8 mouse cellular contexts compared by ENCODE assay signal in the genomic region with DNA sequence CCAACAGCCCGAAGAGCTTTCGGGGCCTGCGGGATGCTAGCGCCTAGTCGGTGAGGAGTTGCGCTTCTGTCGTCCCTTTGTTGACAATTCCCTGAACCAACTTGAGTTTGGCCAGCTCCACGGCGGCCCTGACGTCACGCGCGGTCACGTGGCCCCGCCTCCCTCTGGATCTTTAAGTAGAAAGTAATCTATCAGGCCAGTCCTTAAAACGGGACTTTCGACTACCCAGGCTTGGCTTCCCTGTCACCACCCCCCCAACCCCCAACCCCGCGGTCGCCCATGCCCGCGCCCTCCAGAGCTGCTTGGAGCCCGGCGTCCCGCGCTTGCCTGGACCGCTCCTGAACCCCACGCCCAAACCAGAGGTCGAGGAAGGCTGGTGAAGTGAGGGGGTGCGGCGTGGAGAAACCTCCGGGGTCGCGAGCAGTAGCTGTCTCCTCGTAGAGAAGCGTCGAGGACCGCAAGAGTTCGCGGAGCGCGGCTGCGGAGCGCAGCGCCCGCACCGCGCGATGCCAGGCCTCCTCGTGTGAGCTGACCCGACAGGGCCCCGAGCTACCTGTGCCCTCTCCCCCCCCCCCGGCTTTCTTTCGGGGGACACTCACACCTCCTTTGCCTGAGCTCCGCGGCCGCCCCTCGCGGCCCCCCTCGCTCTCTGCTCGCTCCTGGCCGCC. TPM values are rescaled to one million over a fixed set of nuclear protein-coding genes. Genes with fewer than 3 reads are reported as not detected.
DNase-seq lines count a peak whose midpoint lies in the region; ATAC-seq and TF ChIP-seq lines count a peak whose summit lies in the region.

A gene (plus strand): TSS at position 363 of the 668 bp plus-strand sequence.

- no peak; the same call in 1 of the 2 replicates for ATAC-seq in forebrain, postnatal 0 days
- ATAC-seq in limb, embryonic 15.5 days (ENCODE audit: insufficient number of reproducible peaks, low FRiP score, low TSS enrichment, low read depth): no peak
- ATAC-seq in stomach, embryonic 15.5 days (ENCODE audit: insufficient read depth, low FRiP score, low read depth): no peak

- H3K36me3 ChIP-seq in heart, adult 2 months (ENCODE audit: control insufficient read depth, insufficient read depth, low read length): no peaks in the 10 kb centered on the region
- H3K36me3 ChIP-seq in forebrain, postnatal 0 days (ENCODE audit: insufficient read depth): no peaks in the 10 kb centered on the region
- H3K36me3 ChIP-seq in limb, embryonic 15.5 days: no peaks in the 10 kb centered on the region
- no peaks in the 10 kb centered on the region for H3K36me3 ChIP-seq in stomach, embryonic 15.5 days

- no peaks in the 10 kb centered on the region for H3K9me3 ChIP-seq in forebrain, postnatal 0 days (ENCODE audit: low read length)
- H3K9me3 ChIP-seq in limb, embryonic 15.5 days: no peaks in the 10 kb centered on the region
- no peaks in the 10 kb centered on the region for H3K9me3 ChIP-seq in stomach, embryonic 15.5 days

- no peak within 1 kb of the TSS for H3K4me3 ChIP-seq in heart, adult 2 months
- peak within 1 kb of the TSS; percentile 26 for H3K4me3 ChIP-seq in forebrain, postnatal 0 days (ENCODE audit: low read depth, low read length)
- H3K4me3 ChIP-seq in limb, embryonic 15.5 days: peak within 1 kb of the TSS; percentile 39
- peak within 1 kb of the TSS; percentile 36 for H3K4me3 ChIP-seq in stomach, embryonic 15.5 days (replicated peaks)

- H3K4me2 ChIP-seq in forebrain, postnatal 0 days (ENCODE audit: low read depth): peak within 1 kb of the TSS; percentile 40
- peak within 1 kb of the TSS; percentile 54 for H3K4me2 ChIP-seq in limb, embryonic 15.5 days
- H3K4me2 ChIP-seq in stomach, embryonic 15.5 days: peak within 1 kb of the TSS; percentile 54

- peak; percentile 9 to 30 for DNase-seq in heart, adult 2 months
- no peak for DNase-seq in heart, adult 9 months (ENCODE audit: low spot score in 2 of 2)
- DNase-seq in adrenal gland, postnatal 10 days: peak; percentile 41
- DNase-seq in forebrain, postnatal 0 days: peak; percentile 9
- no peak for DNase-seq in spleen, postnatal 10 days (ENCODE audit: low spot score in 2 of 2)
- DNase-seq in urinary bladder, postnatal 14 days (ENCODE audit: low spot score): no peak

- intact Hi-C loops in heart, adult 2 months (cut with DNase I): no loop called here

- no peak within 1 kb of the TSS for H3K27ac ChIP-seq in heart, adult 2 months
- H3K27ac ChIP-seq in forebrain, postnatal 0 days (ENCODE audit: low read depth, low read length): no peak within 1 kb of the TSS
- no peak within 1 kb of the TSS for H3K27ac ChIP-seq in limb, embryonic 15.5 days
- no peak within 1 kb of the TSS for H3K27ac ChIP-seq in stomach, embryonic 15.5 days

- H3K4me1 ChIP-seq in heart, adult 2 months (ENCODE audit: control insufficient read depth, insufficient read depth, low read length): no peaks in the 10 kb centered on the region
- H3K4me1 ChIP-seq in forebrain, postnatal 0 days (ENCODE audit: insufficient read depth): no peaks in the 10 kb centered on the region
- peaks cover 46% of the 10 kb centered on the region for H3K4me1 ChIP-seq in limb, embryonic 15.5 days
- H3K4me1 ChIP-seq in stomach, embryonic 15.5 days: peaks cover 28% of the 10 kb centered on the region

- no peak for TF ChIP-seq CTCF in heart, adult 2 months (IDR thresholded peaks at IDR 0.05)
- TF ChIP-seq CTCF in forebrain, postnatal 0 days (IDR thresholded peaks at IDR 0.05; ENCODE audit: low read depth): no peak

- TF ChIP-seq POLR2A in heart, adult 2 months (IDR thresholded peaks at IDR 0.05; ENCODE audit: insufficient read depth, low read depth, low read length): no peak

- TF ChIP-seq EP300 in heart, adult 2 months (IDR thresholded peaks at IDR 0.05; ENCODE audit: insufficient read depth, low read depth, low read length): no peak

- 0 out of 2 replicates have a peak within 1 kb of the TSS, but pooled peaks have one; percentile 14 for H3K9ac ChIP-seq in heart, adult 2 months (ENCODE audit: low read depth, low read length)
- H3K9ac ChIP-seq in forebrain, postnatal 0 days: no peak within 1 kb of the TSS
- H3K9ac ChIP-seq in limb, embryonic 15.5 days: no peak within 1 kb of the TSS
- H3K9ac ChIP-seq in stomach, embryonic 15.5 days: no peak within 1 kb of the TSS

- no peaks in the 10 kb centered on the region for H3K79me2 ChIP-seq in heart, adult 2 months (replicated peaks; ENCODE audit: control insufficient read depth, insufficient read depth, low read length)

- peaks cover 54% of the 10 kb centered on the region for H3K27me3 ChIP-seq in heart, adult 2 months (ENCODE audit: control insufficient read depth, insufficient read depth, low read length)
- H3K27me3 ChIP-seq in forebrain, postnatal 0 days (ENCODE audit: insufficient read depth, low read length): peaks cover 48% of the 10 kb centered on the region
- peaks cover 94% of the 10 kb centered on the region for H3K27me3 ChIP-seq in limb, embryonic 15.5 days
- peaks cover 87% of the 10 kb centered on the region for H3K27me3 ChIP-seq in stomach, embryonic 15.5 days (replicated peaks)

- WGBS in heart, adult 2 months: 1% methylated on average over 62 of the region's 62 CpGs
- WGBS in forebrain, postnatal 0 days: under 1% methylated on average over 60 of the region's 62 CpGs
- WGBS in limb, embryonic 15.5 days: 2% methylated on average over 57 of the region's 62 CpGs
- WGBS in stomach, embryonic 15.5 days: 1% methylated on average over 62 of the region's 62 CpGs

RNA-seq across cellular contexts. Expression of the gene that starts here (rescaled TPM):
- under 1 TPM; 0.27 to 0.86 TPM for total RNA-seq in heart, adult 2 months (2021)
- 0.59 and 0.62 TPM in 2 replicates for polyA plus RNA-seq in heart, adult 2 months (2012; rRNA removed)
- total RNA-seq in adrenal gland, postnatal 10 days (2021): 1 to 10 TPM; 2.4 to 3.5 TPM
- total RNA-seq in forebrain, postnatal 0 days (2014; rRNA removed): 0.81 and 1.2 TPM in 2 replicates
- 0.11 and 0.36 TPM in 2 replicates for polyA plus RNA-seq in forebrain, postnatal 0 days (2015; fragmentation: Nextera tagmentation; extraction: Ambion mirVana)
- 0.72 and 1.1 TPM in 2 replicates for polyA plus RNA-seq in limb, embryonic 15.5 days (2015; fragmentation: Nextera tagmentation; extraction: Ambion mirVana)
- polyA plus RNA-seq in stomach, embryonic 15.5 days (2015; fragmentation: Nextera tagmentation; extraction: Ambion mirVana): 1.4 TPM in 2 replicates

Comparison
In these comparisons a context has a peak if more than half of its experiments do, and no peak if none do; other contexts are left out.
1. Peak in DNase-seq and H3K9ac ChIP-seq in heart, adult 2 months; RNA of the gene not detected or under 1 TPM.
2. DNase-seq: peak in adrenal gland, postnatal 10 days (single experiment) and forebrain, postnatal 0 days (single experiment); none in heart, adult 9 months (0 of 2), spleen, postnatal 10 days (0 of 2) and urinary bladder, postnatal 14 days (single experiment).
3. Peak in every context shown above with its lines, with median percentiles within 50 percentile points of each other: H3K4me2 ChIP-seq.